Mouse (Mus musculus) intestine, embryonic 16.5 days (tissue): Measurements from ENCODE around the gene Mpv17l2. TPM values are rescaled to one million over a fixed set of nuclear protein-coding genes. Genes with fewer than 3 reads are reported as not detected.
A peak's percentile ranks its signal among the peaks of the same experiment; 100 is the strongest.

Experiments used
- ATAC-seq: fragments of 200-750 bp; cut with Nextera tagmentation; 2 replicates; pipeline ENCODE4 v1.8.0; 2017; ENCODE audit warnings: moderate TSS enrichment, moderate library complexity
- H3K27ac ChIP-seq: fragments of 300-500 bp; sonication (generic); 2 replicates; pipeline ENCODE4 v1.5.1; 2014; ENCODE audit warnings: mild to moderate bottlenecking, low read length
- H3K27me3 ChIP-seq: fragments of 300-500 bp; sonication (generic); replicated peaks from 2 replicates; pipeline ENCODE4 v1.6.1; 2014; ENCODE audit warnings: low read length, control low read depth, mixed read lengths; ENCODE audit not compliant: control insufficient read depth, insufficient read depth
- H3K36me3 ChIP-seq: fragments of 300-500 bp; sonication (generic); 2 replicates; pipeline ENCODE4 v1.6.1; 2014; ENCODE audit warnings: low read length, control low read depth; ENCODE audit not compliant: control insufficient read depth, insufficient read depth
- H3K4me1 ChIP-seq: fragments of 300-500 bp; sonication (generic); 2 replicates; pipeline ENCODE4 v1.6.1; 2014; ENCODE audit warnings: low read length, control low read depth, mixed read lengths; ENCODE audit not compliant: control insufficient read depth, insufficient read depth
- H3K4me2 ChIP-seq: fragments of 300-500 bp; sonication (generic); 2 replicates; pipeline ENCODE4 v1.6.1; 2014; ENCODE audit warnings: low read depth, low read length, control low read depth
- H3K4me3 ChIP-seq: fragments of 300-500 bp; sonication (generic); 2 replicates; pipeline ENCODE4 v1.5.1; 2014; ENCODE audit warnings: mild to moderate bottlenecking, low read length
- H3K9ac ChIP-seq: fragments of 300-500 bp; sonication (generic); 2 replicates; pipeline ENCODE4 v1.6.1; 2014; ENCODE audit warnings: low read depth, low read length
- H3K9me3 ChIP-seq: fragments of 300-500 bp; sonication (generic); 2 replicates; pipeline ENCODE4 v1.6.1; 2016; ENCODE audit warnings: low read length, control low read depth; ENCODE audit not compliant: control insufficient read depth
- WGBS: fragments of 180-500 bp; shearing (Covaris S2); extraction: QIAGEN DNeasy Blood & Tissue Kit; methylation state at CpG from one replicate; pipeline ENCODE4 v1.1.7; 2014; 5-methylcytosine and 5-hydroxymethylcytosine counted together
- polyA plus RNA-seq: library from polyadenylated mRNA; unstranded; fragments of >200 nt; fragmentation: Nextera tagmentation; extraction: Ambion mirVana; gene quantifications from 2 replicates; pipeline ENCODE4 v1.2.1, GENCODE M21; 2015

Gene Mpv17l2
- 78.6 and 79.8 TPM in 2 replicates for polyA plus RNA-seq

GRCm38 (mm10) chr8:70760775-70761406 is at the start of gene Mpv17l2:
Gene Mpv17l2 (minus strand): TSS chr8:70760946.
- no peaks in the 10 kb centered on the region for H3K27me3 ChIP-seq
- ATAC-seq: peak; percentile 91
- no peaks in the 10 kb centered on the region for H3K9me3 ChIP-seq
- H3K9ac ChIP-seq: peak within 1 kb of the TSS; percentile 85
- peak within 1 kb of the TSS; percentile 78 for H3K27ac ChIP-seq
- H3K36me3 ChIP-seq: peaks cover 6% of the 10 kb centered on the region; the same call in 1 of the 2 replicates
- WGBS: 1% methylated on average over 55 of the region's 55 CpGs
- peak within 1 kb of the TSS; percentile 68 for H3K4me3 ChIP-seq
- H3K4me2 ChIP-seq: peak within 1 kb of the TSS; percentile 94
- peaks cover 27% of the 10 kb centered on the region for H3K4me1 ChIP-seq

GRCm38 (mm10) chr8:70808955-70809701 is 48.4 kb upstream of the Mpv17l2 start:
- no peak for ATAC-seq
- H3K27me3 ChIP-seq: peaks cover 2% of the 10 kb centered on the region
- H3K27ac ChIP-seq: no peak overlapping the region
- H3K4me2 ChIP-seq: no peak overlapping the region
- 72% methylated on average over 8 of the region's 8 CpGs for whole genome bisulfite sequencing
- H3K36me3 ChIP-seq: no peaks in the 10 kb centered on the region
- H3K9me3 ChIP-seq: no peaks in the 10 kb centered on the region
- peak overlapping the region; percentile 33; the same call in 1 of the 2 replicates for H3K9ac ChIP-seq
- H3K4me1 ChIP-seq: peaks cover 11% of the 10 kb centered on the region; the same call in 1 of the 2 replicates
- H3K4me3 ChIP-seq: no peak overlapping the region

GRCm38 (mm10) chr8:70808239-70808638 is 47.5 kb upstream of the Mpv17l2 start, which contains the start of gene Il12rb1:
Gene Il12rb1 (plus strand): TSS chr8:70808449.
- Histone ChIP-seq H3K27ac (no peak within 1 kb of the TSS), H3K4me3 (no peak within 1 kb of the TSS), H3K36me3 (no peaks in the 10 kb centered on the region), H3K4me2 (no peak within 1 kb of the TSS), H3K9me3 (no peaks in the 10 kb centered on the region), H3K9ac (peak within 1 kb of the TSS; percentile 33; the same call in 1 of the 2 replicates), H3K4me1 (peaks cover 19% of the 10 kb centered on the region), H3K27me3 (peaks cover 7% of the 10 kb centered on the region)
- ATAC-seq: no peak
- WGBS: 63% methylated on average over 5 of the region's 5 CpGs

- no peak overlapping the region for H3K27ac ChIP-seq
- WGBS: 71% methylated on average over 1 of the region's 1 CpGs
- H3K27me3 ChIP-seq: peaks cover 7% of the 10 kb centered on the region
- ATAC-seq: no peak
- no peak overlapping the region for H3K4me3 ChIP-seq
- H3K36me3 ChIP-seq: no peaks in the 10 kb centered on the region
- no peaks in the 10 kb centered on the region for H3K9me3 ChIP-seq
- H3K9ac ChIP-seq: no peak overlapping the region
- H3K4me2 ChIP-seq: no peak overlapping the region
- peaks cover 22% of the 10 kb centered on the region for H3K4me1 ChIP-seq
These were observed 46.6 kb upstream of the Mpv17l2 start for GRCm38 (mm10) chr8:70807304-70807703.

GRCm38 (mm10) chr8:70806541-70806940 is 45.8 kb upstream of the Mpv17l2 start:
- H3K4me1 ChIP-seq: peaks cover 22% of the 10 kb centered on the region
- no peak overlapping the region for H3K4me3 ChIP-seq
- WGBS: 79% methylated on average over 4 of the region's 4 CpGs
- ATAC-seq: no peak
- H3K27ac ChIP-seq: 0 out of 2 replicates have a peak overlapping the region, but pooled peaks have one; percentile 6
- no peak overlapping the region for H3K9ac ChIP-seq
- H3K4me2 ChIP-seq: no peak overlapping the region
- no peaks in the 10 kb centered on the region for H3K36me3 ChIP-seq
- no peaks in the 10 kb centered on the region for H3K9me3 ChIP-seq
- peaks cover 7% of the 10 kb centered on the region for H3K27me3 ChIP-seq

GRCm38 (mm10) chr8:70804481-70805206 is 43.9 kb upstream of the Mpv17l2 start, which contains the start of gene Mast3:
Gene Mast3 (minus strand): TSS chr8:70805054.
- Histone ChIP-seq H3K4me1 (peaks cover 18% of the 10 kb centered on the region), H3K4me2 (peak within 1 kb of the TSS; percentile 95), H3K36me3 (no peaks in the 10 kb centered on the region), H3K9me3 (no peaks in the 10 kb centered on the region), H3K9ac (peak within 1 kb of the TSS; percentile 65), H3K27ac (peak within 1 kb of the TSS; percentile 23; the same call in 1 of the 2 replicates), H3K4me3 (peak within 1 kb of the TSS; percentile 60), H3K27me3 (peaks cover 7% of the 10 kb centered on the region)
- WGBS: 1% methylated on average over 43 of the region's 45 CpGs
- peak; percentile 91 for ATAC-seq

GRCm38 (mm10) chr8:70803761-70804480 is 43.2 kb upstream of the Mpv17l2 start:
- Histone ChIP-seq H3K4me2 (peak overlapping the region; percentile 95), H3K27ac (0 out of 2 replicates have a peak overlapping the region, but pooled peaks have one; percentile 23), H3K27me3 (peaks cover 7% of the 10 kb centered on the region), H3K9me3 (no peaks in the 10 kb centered on the region), H3K4me3 (peak overlapping the region; percentile 60), H3K36me3 (no peaks in the 10 kb centered on the region), H3K4me1 (peaks cover 18% of the 10 kb centered on the region), H3K9ac (peak overlapping the region; percentile 65)
- 1% methylated on average over 47 of the region's 47 CpGs for WGBS
- no peak for ATAC-seq

- Histone ChIP-seq H3K9ac (no peak overlapping the region), H3K36me3 (no peaks in the 10 kb centered on the region), H3K27ac (no peak overlapping the region), H3K4me1 (peaks cover 27% of the 10 kb centered on the region), H3K27me3 (peaks cover 9% of the 10 kb centered on the region), H3K4me3 (no peak overlapping the region), H3K9me3 (no peaks in the 10 kb centered on the region), H3K4me2 (no peak overlapping the region)
- 64% methylated on average over 11 of the region's 11 CpGs for WGBS
- ATAC-seq: no peak
These were observed 42.2 kb upstream of the Mpv17l2 start for GRCm38 (mm10) chr8:70802786-70803510.
